Mouse (Mus musculus) layer of hippocampus, postnatal 36 days (tissue): ENCODE measurements at regions not wholly inside any gene's neighbourhood (a gene's known extent, or its start where the extent isn't known, plus 50 kb on each side); places are given as distances from the start of the nearest gene placed in this dataset.
A peak's percentile ranks its signal among the peaks of the same experiment; 100 is the strongest.

Source experiments
- DNase-seq, 2 experiments: peaks; one replicate each; pipeline ENCODE4 v3.0.0; 2022

DNA sequence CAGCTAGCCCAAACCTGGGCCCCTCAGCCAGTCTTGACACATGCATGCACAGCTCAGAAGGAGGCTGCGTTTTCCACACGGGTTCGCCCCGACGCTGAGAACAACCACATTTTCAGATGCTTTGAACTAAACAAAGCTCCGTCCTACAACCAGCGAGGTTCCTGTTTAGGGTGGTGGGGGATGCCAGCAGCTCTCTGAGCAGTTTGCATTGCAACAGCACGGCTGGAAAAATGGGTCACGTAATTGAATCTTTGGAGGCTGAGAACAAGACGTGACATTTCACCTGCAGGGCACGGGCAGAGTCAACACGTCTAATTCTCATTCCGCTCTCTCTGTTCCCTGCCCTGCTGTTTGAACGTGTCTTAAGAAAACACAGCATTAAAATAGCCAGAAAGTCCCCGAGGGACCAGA is 119.2 kb downstream of the Syk start:
- no peak for DNase-seq

DNA sequence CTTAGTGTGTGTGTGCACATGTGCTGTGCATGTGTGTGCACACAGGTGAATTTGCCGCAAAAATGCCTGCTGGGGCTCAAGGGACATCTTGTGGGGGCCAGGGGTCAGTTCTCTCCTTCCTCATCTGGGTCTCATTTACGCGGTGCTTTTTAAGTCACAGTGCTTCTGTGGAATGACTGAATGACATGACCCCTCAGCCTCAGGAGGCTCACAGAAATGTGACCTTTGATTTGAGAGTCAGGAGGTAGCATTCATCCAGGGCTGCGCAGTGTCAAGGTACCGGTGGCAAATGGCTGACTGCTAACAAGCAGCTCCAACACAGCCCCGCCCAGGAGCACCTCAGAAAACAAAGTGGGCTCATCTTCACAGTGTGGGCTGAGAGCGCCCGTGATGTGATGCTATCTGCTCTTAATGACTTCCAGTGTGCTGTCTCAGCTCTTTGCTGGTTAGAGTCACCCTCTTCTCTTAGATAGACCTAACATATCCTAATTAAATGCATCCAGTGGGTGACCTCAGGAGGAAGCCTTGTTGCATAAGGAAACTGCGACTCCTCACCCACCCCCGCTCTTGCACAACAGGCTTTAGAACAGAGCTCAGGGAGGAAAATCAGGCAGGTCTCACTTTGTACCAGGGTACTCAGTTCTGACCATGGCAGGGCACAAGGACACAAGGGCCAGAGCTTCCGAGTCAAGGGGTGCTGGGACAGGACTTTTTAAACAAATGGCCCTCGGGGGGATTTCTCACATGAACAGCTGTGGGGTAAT is 120.6 kb downstream of the Syk start:
- DNase-seq, result no peak

DNA sequence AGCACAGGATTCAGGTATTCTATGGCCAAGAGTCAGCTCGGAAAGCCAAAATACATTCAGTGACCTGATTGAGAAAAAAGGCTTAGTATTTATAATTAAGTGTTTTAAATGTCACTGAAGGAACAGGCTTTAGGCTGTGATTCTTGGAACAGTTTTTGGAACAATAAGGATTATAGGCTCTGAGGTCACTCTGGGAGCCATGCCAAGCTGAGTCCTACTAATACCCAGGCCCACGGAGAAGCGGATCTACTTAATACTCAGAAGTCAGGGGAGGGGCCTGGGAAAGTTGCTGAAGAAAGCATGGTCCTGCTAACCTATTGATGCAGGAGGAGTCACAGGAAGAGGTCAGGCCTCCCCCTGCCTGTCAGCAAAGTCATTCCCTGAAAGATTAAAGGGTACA is 121.7 kb downstream of the Syk start:
- DNase-seq, result no peak

DNA sequence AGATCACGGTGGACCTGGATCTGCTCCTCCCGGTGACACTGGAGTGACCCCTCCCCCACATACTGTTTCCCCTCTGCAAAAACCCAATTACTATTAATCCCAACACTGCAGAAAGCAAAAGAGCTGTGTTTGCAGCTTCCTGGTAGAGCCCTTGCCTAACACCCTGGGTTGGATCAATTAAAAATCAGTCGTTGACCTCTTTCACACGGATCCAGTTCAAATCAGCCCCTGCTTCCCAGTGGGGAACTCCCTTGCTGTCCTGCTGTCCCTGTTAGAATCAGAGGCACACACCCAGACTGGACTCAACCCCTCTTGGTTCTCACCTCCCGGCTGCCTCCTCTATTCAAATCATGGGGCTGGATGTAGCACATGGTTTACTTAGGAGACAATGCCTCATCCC is 126.6 kb downstream of the Syk start:
- no peak for DNase-seq

GRCm38 (mm10) chr13:52711713-52712369 is 128.9 kb downstream of the Syk start:
- DNase-seq, result peak; percentile 31 to 68

GRCm38 (mm10) chr13:52721463-52721862 is 138.5 kb downstream of the Syk start:
- DNase-seq, result no peak

DNA sequence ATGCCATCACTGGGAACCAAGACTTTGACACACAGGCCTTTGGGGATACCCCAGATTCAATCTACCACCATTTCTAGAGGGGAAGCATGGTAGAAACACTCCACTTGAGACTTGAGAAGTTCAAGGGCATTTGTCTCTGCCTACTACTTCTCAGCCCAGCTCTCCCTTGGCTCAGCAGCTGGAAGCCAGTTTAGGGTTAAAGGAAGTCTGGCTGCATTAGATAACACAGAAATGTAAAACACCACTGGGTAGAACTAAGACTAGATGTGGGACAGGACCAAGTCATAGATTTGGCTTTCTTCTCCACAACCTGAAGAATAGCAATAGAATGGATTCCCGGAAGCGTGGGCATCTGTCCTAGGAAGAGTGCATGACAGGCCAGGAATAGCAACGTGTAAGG is 139.7 kb downstream of the Syk start:
- no peak for DNase-seq

- DNase-seq, result no peak
Measured at GRCm38 (mm10) chr13:52726043-52726442, 143.1 kb downstream of the Syk start.

DNA sequence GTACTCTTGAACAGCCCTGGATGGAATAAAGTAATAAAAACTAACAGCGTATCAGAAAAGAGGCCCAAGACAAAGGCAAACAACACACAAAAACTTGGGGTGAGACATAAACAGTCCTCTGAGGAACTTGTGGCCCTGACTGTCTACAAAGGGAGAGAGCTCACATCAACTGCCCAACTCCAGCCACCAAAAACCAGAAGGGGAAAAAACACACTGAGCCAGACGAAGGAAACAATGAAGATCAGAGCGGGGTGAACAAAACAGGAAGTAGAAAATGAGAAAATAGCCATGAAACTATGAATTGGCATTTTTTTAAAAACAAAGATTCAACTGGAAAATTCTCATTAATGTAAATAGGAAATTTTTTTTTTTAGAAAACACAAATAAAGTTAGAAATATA is 143.6 kb downstream of the Syk start:
- no peak for DNase-seq

DNA sequence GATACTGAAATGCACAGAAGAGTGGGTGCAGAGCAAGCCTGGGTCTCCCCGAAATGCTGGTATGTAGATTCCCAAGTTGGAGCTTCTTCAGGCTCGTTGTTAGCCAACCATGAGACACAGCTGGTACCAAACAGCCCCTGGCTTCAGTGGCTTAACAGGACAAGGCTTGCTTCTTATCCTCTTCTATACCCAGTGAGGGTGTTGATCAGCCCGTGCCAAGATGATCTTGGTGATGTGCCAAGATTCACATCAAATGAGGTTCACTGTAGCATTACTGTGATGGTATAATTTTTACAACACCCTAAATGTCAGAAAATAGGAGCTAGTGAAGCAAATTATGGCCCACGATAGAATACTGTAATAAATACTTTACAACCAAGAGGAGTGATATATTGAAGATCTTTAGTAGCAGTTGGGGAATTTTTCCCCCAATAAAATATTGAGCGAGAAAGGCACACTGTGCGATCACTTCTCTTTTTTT is 152.5 kb downstream of the Syk start:
- no peak for DNase-seq

DNA sequence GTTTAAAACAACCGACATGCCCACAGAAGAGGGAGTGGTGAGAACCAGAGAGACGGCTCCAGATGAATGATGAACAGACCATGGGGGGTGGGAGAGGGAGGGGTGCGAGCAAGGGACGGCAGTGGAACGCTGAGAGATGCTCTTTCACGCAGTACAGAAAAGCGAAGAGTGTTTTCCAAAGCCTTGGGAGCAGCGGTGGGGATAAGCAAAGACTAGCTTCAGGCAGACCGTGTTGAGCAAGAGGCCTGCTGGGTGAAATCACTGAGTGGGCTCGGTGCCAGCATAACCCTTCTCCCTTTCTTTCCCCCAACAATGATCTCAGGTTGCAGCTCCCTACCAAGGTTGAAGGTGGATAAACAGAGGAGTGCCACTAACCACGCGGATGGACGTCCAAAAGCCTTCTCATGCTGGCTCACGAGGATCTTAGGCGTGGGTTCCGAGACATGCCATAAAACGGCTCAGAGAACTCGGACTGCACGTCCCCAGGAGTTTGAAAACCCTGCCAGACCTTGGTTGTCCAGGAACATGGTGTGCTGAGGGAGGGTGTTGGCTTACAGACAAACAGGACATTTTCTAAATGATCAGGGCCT is 153.1 kb downstream of the Syk start:
- no peak for DNase-seq

DNA sequence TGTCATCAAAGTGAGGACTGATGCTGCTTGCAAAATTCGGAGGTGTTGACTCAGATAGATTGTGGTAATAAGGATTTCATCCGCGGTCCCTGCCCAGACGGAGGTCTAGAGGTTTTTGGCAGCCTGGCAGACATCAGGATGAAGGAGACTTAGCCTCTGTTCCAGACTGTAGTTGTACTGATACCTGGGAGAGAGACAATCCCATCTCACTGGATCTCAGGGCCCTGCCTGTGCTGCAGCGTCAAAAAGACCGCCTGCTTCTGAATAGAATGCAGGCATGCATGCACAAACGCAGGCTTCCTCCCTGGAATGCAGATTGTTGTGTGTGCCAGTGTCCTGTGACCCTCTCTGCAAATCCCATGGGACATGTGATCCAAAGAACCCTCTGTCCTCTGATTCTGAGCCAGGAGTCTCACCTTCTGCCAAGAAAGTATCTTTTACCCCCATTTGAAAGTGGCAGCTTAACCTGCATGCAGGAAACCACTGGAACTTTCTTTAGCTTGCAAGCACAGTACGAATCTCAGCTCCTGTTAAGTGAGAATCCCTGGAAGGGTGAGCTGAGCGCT is 155.2 kb downstream of the Syk start:
- DNase-seq, result no peak

DNA sequence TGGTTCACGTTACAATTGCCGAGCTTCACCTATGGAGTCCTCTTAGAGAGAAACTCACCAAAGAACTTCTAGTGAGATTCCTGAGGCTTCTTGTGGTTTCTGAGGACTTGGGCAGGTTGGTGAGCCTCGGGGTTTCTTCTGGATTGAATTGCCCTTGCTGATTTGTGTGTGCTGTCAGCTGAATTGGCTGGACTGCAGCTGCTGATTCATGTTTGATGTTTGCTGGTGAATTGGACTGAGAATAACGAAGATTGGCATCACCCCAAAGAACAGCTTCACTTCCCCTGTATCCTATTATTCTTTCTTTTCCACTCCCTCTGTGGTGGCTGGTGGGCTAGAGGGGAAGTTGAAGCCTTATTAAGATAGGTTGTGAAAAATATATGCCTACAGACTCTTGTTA is 158.4 kb downstream of the Syk start:
- no peak for DNase-seq

- no peak for DNase-seq
Measured at GRCm38 (mm10) chr13:52756005-52756404, 173.0 kb downstream of the Syk start.

- DNase-seq, result peak; percentile 15 to 25
Measured at GRCm38 (mm10) chr13:52765508-52766181, 163.8 kb downstream of the Auh start.

DNA sequence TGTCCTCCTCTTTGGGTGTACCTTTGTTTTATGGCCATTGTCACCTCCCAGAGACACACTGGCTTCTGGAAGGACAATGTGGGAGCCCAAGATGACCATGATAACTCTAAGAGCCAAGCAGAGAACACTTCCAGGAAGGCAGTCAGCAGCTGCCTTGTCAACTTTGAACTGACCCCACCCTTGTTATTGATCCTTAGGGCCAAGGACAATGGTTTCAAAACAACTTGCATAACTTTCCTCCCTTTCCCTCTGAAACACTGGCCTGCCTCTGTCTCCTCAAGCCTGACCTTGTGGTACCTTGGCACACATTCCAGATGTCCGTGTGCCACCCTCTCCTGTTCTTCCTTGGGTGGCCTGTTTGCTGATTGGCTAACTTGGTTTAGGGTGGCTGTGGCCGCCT is 163.2 kb downstream of the Auh start:
- DNase-seq, result no peak

DNA sequence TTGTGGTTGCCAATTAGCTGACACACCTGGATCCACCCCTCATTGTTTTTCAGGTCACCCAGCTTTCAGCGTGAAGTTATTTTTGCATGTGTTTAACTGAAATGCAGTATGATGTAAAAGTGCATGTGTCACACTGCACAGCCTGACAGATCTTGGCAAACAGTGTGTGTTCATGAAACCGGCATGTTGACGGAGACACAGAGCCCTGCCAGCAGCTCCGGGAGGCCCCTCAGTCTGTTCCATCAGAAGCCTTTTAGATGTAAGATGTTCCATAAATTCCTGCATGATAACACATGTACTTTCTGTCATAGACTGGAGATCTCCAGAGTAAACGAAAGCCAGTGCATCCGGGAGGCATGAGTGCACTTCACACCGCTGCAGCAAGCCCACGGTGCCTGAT is 159.5 kb downstream of the Auh start:
- DNase-seq, result no peak

DNA sequence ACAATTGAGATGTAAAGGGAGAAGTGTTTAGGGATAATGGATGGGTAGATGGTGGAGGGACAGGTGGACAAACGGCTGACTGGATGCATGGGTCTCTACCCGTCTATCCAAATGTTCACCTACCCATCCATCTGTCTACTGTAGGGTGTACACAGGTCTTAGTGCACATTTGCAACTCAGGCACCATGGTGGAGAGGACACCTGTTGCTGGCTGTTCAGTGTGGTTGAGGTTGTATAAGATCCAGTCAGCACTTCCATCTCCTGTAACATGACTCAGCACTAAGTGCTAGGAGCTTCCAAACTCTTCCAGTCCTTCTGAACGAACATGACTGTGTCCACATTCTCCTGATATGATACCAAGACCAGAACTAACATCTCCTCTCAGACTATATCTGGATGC is 158.0 kb downstream of the Auh start:
- no peak for DNase-seq

GRCm38 (mm10) chr13:52772081-52772480 is 157.4 kb downstream of the Auh start:
- no peak for DNase-seq

GRCm38 (mm10) chr13:52777396-52778034 is 152.0 kb downstream of the Auh start:
- DNase-seq, result no peak

DNA sequence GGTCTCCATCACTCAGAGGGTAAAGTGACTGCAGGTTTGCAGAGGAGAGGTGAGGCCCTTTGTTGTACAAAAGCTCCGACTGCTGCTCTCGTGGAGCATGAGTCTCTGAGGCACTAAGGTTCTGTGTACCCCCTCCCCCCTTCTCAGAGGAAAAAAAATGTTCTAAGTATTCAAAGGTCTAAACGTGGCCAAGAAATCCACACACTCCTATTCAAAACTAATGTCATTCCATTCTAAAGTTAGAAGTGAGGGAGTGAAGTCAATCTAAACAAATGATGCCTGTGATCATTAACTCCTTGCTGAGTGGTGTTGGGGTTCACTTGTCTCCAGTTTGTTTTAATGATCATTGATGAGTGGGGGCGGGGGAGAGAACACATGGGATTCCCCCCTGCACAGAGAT is 150.6 kb downstream of the Auh start:
- no peak for DNase-seq
